Mouse (Mus musculus) frontal cortex, adult 2 months (tissue): ENCODE data around the gene Crim1. TPM values are rescaled to one million over a fixed set of nuclear protein-coding genes. Genes with fewer than 3 reads are reported as not detected.

Source experiments
- DNase-seq, 2 experiments: peaks; one replicate each; pipeline ENCODE4 v3.0.0; 2022; ENCODE audit warnings: low spot score in 1 of 2; ENCODE audit errors: extremely low spot score in 1 of 2
- polyA plus RNA-seq: library from polyadenylated mRNA; depleted of rRNA; stranded (reverse); fragments of >200 nt; gene quantifications from 2 replicates; pipeline ENCODE4 v1.2.3, GENCODE M21; 2012; rRNA removed

Gene Crim1
- polyA plus RNA-seq, 1 experiment: 33.3 TPM

- no peak for DNase-seq
Measured at GRCm38 (mm10) chr17:78403804-78404203, 203.8 kb downstream of the Crim1 start.

GRCm38 (mm10) chr17:78405336-78405735 lies 205.3 kb downstream of the Crim1 start:
- no peak for DNase-seq

- no peak for DNase-seq
Measured at GRCm38 (mm10) chr17:78406854-78407253, 206.8 kb downstream of the Crim1 start.

DNA sequence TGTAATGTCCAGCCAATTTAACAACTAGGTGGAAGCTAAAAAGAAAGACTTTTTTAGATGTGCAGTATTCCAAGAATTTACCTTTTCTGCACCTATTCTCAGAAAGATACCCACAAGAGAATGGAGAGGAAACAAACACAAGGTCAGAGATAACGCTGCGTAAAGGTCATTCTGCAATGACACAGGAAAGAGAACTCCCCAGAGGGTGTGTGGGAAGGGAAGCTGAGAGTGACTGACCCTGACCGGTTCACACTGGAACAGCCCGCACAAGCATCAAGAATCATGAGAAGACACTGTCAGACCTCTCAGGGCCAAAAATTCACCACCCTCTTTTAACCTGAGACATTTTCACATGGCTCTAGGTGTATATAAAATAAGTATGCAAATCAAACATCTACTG lies 207.5 kb downstream of the Crim1 start:
- DNase-seq: no peak

- no peak for DNase-seq
Measured at GRCm38 (mm10) chr17:78408386-78408785, 208.3 kb downstream of the Crim1 start.

GRCm38 (mm10) chr17:78409900-78410299 lies 209.9 kb downstream of the Crim1 start:
- no peak for DNase-seq

GRCm38 (mm10) chr17:78415255-78415654 lies 215.2 kb downstream of the Crim1 start:
- DNase-seq: no peak

GRCm38 (mm10) chr17:78417381-78418281 lies 217.6 kb downstream of the Crim1 start, which contains the start of gene Fez2:
Gene Fez2 (minus strand): TSS chr17:78418152.
- peak; percentile 71 to 93 for DNase-seq

DNA sequence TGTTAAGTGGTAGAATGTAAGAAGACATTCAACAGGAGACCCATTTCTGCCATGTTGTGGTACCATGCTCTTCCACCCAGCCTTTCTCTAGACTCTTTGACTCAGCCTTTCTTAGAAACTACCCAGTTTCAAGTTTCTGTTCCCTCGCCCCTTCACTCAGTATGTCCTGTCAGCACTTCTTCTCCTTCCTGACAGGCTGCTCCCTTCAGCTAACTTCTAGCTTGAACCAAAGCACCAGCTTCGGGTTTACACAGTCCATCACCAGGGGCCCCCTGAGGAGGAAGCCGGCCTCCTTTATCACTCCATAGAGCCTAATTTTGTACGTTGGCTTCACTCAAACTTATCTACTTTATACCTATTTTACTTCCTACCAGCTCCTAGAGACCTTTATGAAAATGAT lies 219.2 kb downstream of the Crim1 start:
- DNase-seq: no peak

DNA sequence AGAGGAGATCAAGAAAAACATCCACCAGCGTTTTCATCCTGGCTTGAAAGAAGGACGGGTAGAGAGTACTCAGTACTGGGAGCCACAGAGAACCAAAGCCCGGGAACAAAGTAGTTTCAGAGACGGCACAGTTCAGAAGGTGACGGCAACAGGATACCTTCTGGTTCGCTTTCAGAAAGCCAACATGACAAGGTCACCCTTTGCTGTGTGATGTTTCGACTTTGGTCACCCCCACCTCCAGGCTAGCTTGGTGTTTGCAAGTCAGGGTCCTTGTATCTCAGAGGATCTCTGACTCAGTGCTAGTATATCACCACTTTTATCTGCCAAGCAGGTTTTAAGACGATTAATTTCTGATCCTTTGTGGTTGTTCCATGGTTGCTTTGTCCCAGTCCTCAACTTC lies 225.0 kb downstream of the Crim1 start:
- no peak for DNase-seq

Other genes with a start within 250 kb of the Crim1 start
- 46.6 and 48.9 TPM in 2 replicates for gene Fez2, start 217.9 kb downstream of the Crim1 start, polyA plus RNA-seq